Mouse (Mus musculus) megakaryocyte, embryonic 14.5 days (primary cell): ENCODE data around the gene Dcpp1.

Source experiments
- FLI1 ChIP-seq: IDR thresholded peaks from 2 replicates; pipeline ENCODE4 v1.6.1; 2012; ENCODE audit warnings: low read length, inconsistent platforms, mixed read lengths
- GATA1 ChIP-seq: IDR thresholded peaks from 3 replicates; pipeline ENCODE4 v1.6.1; 2012; ENCODE audit warnings: mixed read lengths, low read length, inconsistent platforms, borderline replicate concordance

DNA sequence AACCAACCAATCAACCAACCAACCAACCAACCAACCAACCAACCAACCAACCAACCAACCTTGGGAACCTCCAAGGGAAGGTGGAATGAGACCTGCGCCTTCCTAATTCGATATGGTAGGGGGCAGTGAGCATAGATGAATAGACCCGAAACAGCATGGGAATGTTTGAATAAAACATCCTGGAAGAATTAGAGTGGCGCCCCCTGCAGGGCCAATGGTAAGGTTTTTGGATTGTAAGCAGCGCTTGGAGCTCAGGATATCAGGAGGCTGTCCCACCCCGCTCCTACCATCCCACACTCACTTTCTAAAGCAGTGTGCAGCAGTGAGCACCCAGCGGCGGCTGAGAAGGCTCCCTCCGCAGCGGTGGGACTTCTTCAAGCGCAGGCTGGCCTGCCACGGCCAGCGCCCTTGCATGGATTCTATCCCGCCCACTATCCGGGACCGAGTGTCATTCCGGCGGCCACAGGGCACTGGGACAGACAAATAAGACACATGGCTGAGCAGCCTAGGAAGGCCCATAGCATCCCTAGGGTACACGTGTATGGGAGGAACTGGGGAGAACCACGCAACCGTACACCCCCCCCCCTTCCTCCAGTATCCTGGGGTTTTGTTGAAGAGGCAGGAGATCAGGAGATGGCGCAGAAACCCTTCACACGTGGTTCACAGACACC, 37.4 kb upstream of the Dcpp1 start:
- TF ChIP-seq FLI1 (no peak), GATA1 (no peak)
